Comparison of ENCODE assay signal across 27 mouse cellular contexts in genomic region chr10:18340930-18341329, GRCm38 (mm10). TPM values are rescaled to one million over a fixed set of nuclear protein-coding genes. Genes with fewer than 3 reads are reported as not detected.
DNase-seq lines count a peak whose midpoint lies in the region; ATAC-seq and TF ChIP-seq lines count a peak whose summit lies in the region.
"Had no signal": no experiment of that assay in that cellular context is flagged by ENCODE, and none has a peak within 500 bp of the region (broad histone marks: within the 10 kb centered on the region; RNA-seq: fewer than 3 reads in every experiment).

No protein-coding gene starts in this region.

- no peaks in the 10 kb centered on the region for H3K9me3 ChIP-seq in hindbrain, embryonic 10.5 days
- H3K9me3 ChIP-seq in hindbrain, embryonic 13.5 days = no peaks in the 10 kb centered on the region
- no peaks in the 10 kb centered on the region for H3K9me3 ChIP-seq in kidney, postnatal 0 days (replicated peaks; ENCODE audit: low read length)
- no peaks in the 10 kb centered on the region for H3K9me3 ChIP-seq in embryonic facial prominence, embryonic 10.5 days
- H3K9me3 ChIP-seq in embryonic facial prominence, embryonic 12.5 days = no peaks in the 10 kb centered on the region
- H3K9me3 ChIP-seq: heart, embryonic 13.5 days; stomach, embryonic 15.5 days had no signal

- no peak overlapping the region for H3K4me3 ChIP-seq in hindbrain, embryonic 10.5 days
- no peak overlapping the region for H3K4me3 ChIP-seq in hindbrain, embryonic 13.5 days
- no peak overlapping the region for H3K4me3 ChIP-seq in kidney, postnatal 0 days (replicated peaks; ENCODE audit: low read depth, low read length)
- no peak overlapping the region for H3K4me3 ChIP-seq in embryonic facial prominence, embryonic 10.5 days
- H3K4me3 ChIP-seq in embryonic facial prominence, embryonic 12.5 days = no peak overlapping the region
- H3K4me3 ChIP-seq: erythroblast, embryonic 14.5 days; heart, embryonic 13.5 days had no signal

- H3K4me2 ChIP-seq in hindbrain, embryonic 13.5 days = no peak overlapping the region
- no peak overlapping the region for H3K4me2 ChIP-seq in kidney, postnatal 0 days (ENCODE audit: low read length)
- no peak overlapping the region for H3K4me2 ChIP-seq in embryonic facial prominence, embryonic 12.5 days (replicated peaks)
- H3K4me2 ChIP-seq: heart, embryonic 13.5 days had no signal

- H3K4me1 ChIP-seq in hindbrain, embryonic 10.5 days (replicated peaks) = peaks cover 32% of the 10 kb centered on the region
- peaks cover 7% of the 10 kb centered on the region for H3K4me1 ChIP-seq in hindbrain, embryonic 13.5 days (replicated peaks)
- H3K4me1 ChIP-seq in kidney, postnatal 0 days (replicated peaks; ENCODE audit: insufficient read depth, low read length) = no peaks in the 10 kb centered on the region; the same call in none of the 2 replicates
- H3K4me1 ChIP-seq in embryonic facial prominence, embryonic 10.5 days = peaks cover 38% of the 10 kb centered on the region
- H3K4me1 ChIP-seq in embryonic facial prominence, embryonic 12.5 days = peaks cover 4% of the 10 kb centered on the region; the same call in 1 of the 2 replicates
- H3K4me1 ChIP-seq: heart, embryonic 13.5 days; stomach, embryonic 15.5 days had no signal

- no peak for ATAC-seq in hindbrain, embryonic 13.5 days (ENCODE audit: low FRiP score)
- peak; percentile 29; the same call in 1 of the 2 replicates for ATAC-seq in kidney, postnatal 0 days (replicated peaks; ENCODE audit: low FRiP score, low read depth)
- ATAC-seq in embryonic facial prominence, embryonic 12.5 days (ENCODE audit: insufficient number of reproducible peaks, insufficient read depth, low FRiP score, low TSS enrichment) = no peak; the same call in 1 of the 2 replicates
- ATAC-seq: activated CD4-positive, CD25-positive, alpha-beta regulatory T cell, adult 4 months; forebrain, postnatal 0 days; inflammation-experienced regulatory T-cells, adult 6 months had no signal

- no peaks in the 10 kb centered on the region for H3K27me3 ChIP-seq in hindbrain, embryonic 10.5 days (ENCODE audit: insufficient read depth, poor library complexity, severe bottlenecking)
- no peaks in the 10 kb centered on the region for H3K27me3 ChIP-seq in hindbrain, embryonic 13.5 days
- H3K27me3 ChIP-seq in kidney, postnatal 0 days (ENCODE audit: insufficient read depth, low read length) = no peaks in the 10 kb centered on the region
- no peaks in the 10 kb centered on the region for H3K27me3 ChIP-seq in embryonic facial prominence, embryonic 10.5 days (replicated peaks; ENCODE audit: low read depth, poor library complexity, severe bottlenecking)
- no peaks in the 10 kb centered on the region for H3K27me3 ChIP-seq in embryonic facial prominence, embryonic 12.5 days
- H3K27me3 ChIP-seq: CH12.LX; heart, embryonic 13.5 days; stomach, embryonic 15.5 days had no signal

- WGBS in hindbrain, embryonic 10.5 days = 74% methylated on average over 1 of the region's 1 CpGs
- WGBS in hindbrain, embryonic 13.5 days = 93% methylated on average over 1 of the region's 1 CpGs
- WGBS in kidney, postnatal 0 days = 100% methylated on average over 1 of the region's 1 CpGs
- WGBS in embryonic facial prominence, embryonic 10.5 days = 63% methylated on average over 1 of the region's 1 CpGs
- 77% methylated on average over 1 of the region's 1 CpGs for WGBS in embryonic facial prominence, embryonic 12.5 days

- no peak overlapping the region for H3K9ac ChIP-seq in hindbrain, embryonic 13.5 days
- H3K9ac ChIP-seq in kidney, postnatal 0 days (ENCODE audit: low read depth, low read length) = no peak overlapping the region
- H3K9ac ChIP-seq in embryonic facial prominence, embryonic 12.5 days = no peak overlapping the region
- H3K9ac ChIP-seq: forebrain, postnatal 0 days; heart, embryonic 13.5 days; liver, embryonic 14.5 days; stomach, embryonic 15.5 days had no signal

- peak overlapping the region; percentile 40; the same call in 1 of the 2 replicates for H3K27ac ChIP-seq in hindbrain, embryonic 10.5 days
- no peak overlapping the region for H3K27ac ChIP-seq in hindbrain, embryonic 13.5 days
- no peak overlapping the region for H3K27ac ChIP-seq in kidney, postnatal 0 days
- H3K27ac ChIP-seq in embryonic facial prominence, embryonic 10.5 days (replicated peaks) = peak overlapping the region; percentile 40; the same call in 1 of the 2 replicates
- H3K27ac ChIP-seq in embryonic facial prominence, embryonic 12.5 days = 0 out of 2 replicates have a peak overlapping the region, but pooled peaks have one; percentile 60
- H3K27ac ChIP-seq: heart, embryonic 13.5 days; liver, embryonic 14.5 days; macrophage; stomach, embryonic 15.5 days had no signal

- DNase-seq in hindbrain, embryonic 10.5 days (ENCODE audit: low spot score) = no peak
- no peak for DNase-seq in kidney, postnatal 0 days (ENCODE audit: low spot score)
- DNase-seq in kidney, postnatal 25 days = no peak
- DNase-seq in embryonic facial prominence, embryonic 10.5 days (ENCODE audit: low spot score) = no peak
- DNase-seq: adrenal gland, adult 2 months; adrenal gland, postnatal 36 days; B cell, adult 2 months; cerebellum, adult 18-20 months; cerebellum, postnatal 10 days; forebrain, postnatal 0 days; heart, postnatal 10 days; kidney, adult 11 months; kidney, postnatal 10 days; liver; lung, adult 2 months; lung, postnatal 10 days; right cerebral cortex, postnatal 25 days had no signal

- TF ChIP-seq CTCF in kidney, postnatal 0 days (IDR thresholded peaks at IDR 0.05; ENCODE audit: low read depth) = no peak

- H3K36me3 ChIP-seq in hindbrain, embryonic 10.5 days = 0 out of 2 replicates have a peak, but pooled peaks cover 4% of the 10 kb centered on the region
- no peaks in the 10 kb centered on the region for H3K36me3 ChIP-seq in hindbrain, embryonic 13.5 days
- H3K36me3 ChIP-seq in kidney, postnatal 0 days (ENCODE audit: insufficient read depth, low read length) = no peaks in the 10 kb centered on the region
- H3K36me3 ChIP-seq in embryonic facial prominence, embryonic 10.5 days (replicated peaks) = peaks cover 3% of the 10 kb centered on the region
- H3K36me3 ChIP-seq in embryonic facial prominence, embryonic 12.5 days = no peaks in the 10 kb centered on the region
- H3K36me3 ChIP-seq: heart, embryonic 13.5 days; stomach, embryonic 15.5 days had no signal

RNA-seq across cellular contexts. Expression of gene Nhsl1, which starts 22.1 kb away (rescaled TPM):
- 15.2 and 15.7 TPM in 2 replicates for polyA plus RNA-seq in hindbrain, embryonic 10.5 days (2016; fragmentation: Nextera tagmentation; extraction: Ambion mirVana)
- 18.9 and 20.7 TPM in 2 replicates for polyA plus RNA-seq in hindbrain, embryonic 13.5 days (2015; fragmentation: Nextera tagmentation; extraction: Ambion mirVana)
- 8.5 and 8.8 TPM in 2 replicates for polyA plus RNA-seq in kidney, postnatal 0 days (2015; fragmentation: Nextera tagmentation; extraction: Ambion mirVana)
- polyA plus RNA-seq in embryonic facial prominence, embryonic 10.5 days (2016; fragmentation: Nextera tagmentation; extraction: Ambion mirVana) = 12.6 and 12.9 TPM in 2 replicates
- polyA plus RNA-seq in embryonic facial prominence, embryonic 12.5 days (2016; fragmentation: Nextera tagmentation; extraction: Ambion mirVana) = 10.2 and 10.6 TPM in 2 replicates
- polyA plus RNA-seq: erythroblast, embryonic 14.5 days; macrophage had no signal

Comparison
In these comparisons a context has a peak if more than half of its experiments do, and no peak if none do; other contexts are left out.
1. H3K27ac ChIP-seq: peak in hindbrain, embryonic 10.5 days (single experiment), embryonic facial prominence, embryonic 10.5 days (single experiment) and embryonic facial prominence, embryonic 12.5 days (single experiment); none in hindbrain, embryonic 13.5 days (single experiment) and kidney, postnatal 0 days (single experiment).